Mouse (Mus musculus) embryonic fibroblast, embryonic 13.5 days (primary cell): ENCODE results near the gene Sptlc2.

ENCODE experiments used
- CTCF ChIP-seq: IDR thresholded peaks from 2 replicates; pipeline ENCODE4 v1.5.1; 2011; ENCODE audit warnings: mild to moderate bottlenecking, control low read depth, low read length, moderate library complexity, borderline replicate concordance; ENCODE audit not compliant: insufficient read depth
- POLR2A ChIP-seq: IDR thresholded peaks from 2 replicates; pipeline ENCODE4 v1.6.1; 2011; ENCODE audit warnings: low read depth, mild to moderate bottlenecking, control low read depth, low read length, moderate library complexity

DNA sequence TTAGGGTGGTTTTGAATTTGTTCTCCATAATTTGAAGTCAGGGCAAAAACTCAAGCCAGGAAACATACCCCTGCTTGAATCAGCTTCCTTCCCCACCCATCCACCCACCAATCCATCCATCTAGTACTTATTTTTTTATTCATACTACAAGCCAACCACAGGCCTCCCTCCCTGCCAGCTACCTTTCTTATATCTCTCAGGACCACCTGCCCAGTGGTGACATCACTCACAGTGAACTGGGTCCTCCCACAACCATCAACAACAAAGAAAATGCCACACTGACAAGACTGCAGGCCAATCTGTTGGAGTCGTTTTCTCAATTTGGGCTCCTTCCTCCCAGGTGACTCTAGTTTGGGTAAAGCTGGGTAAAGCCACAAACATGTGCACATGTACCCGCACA, 8.7 kb downstream of the Sptlc2 start:
- TF ChIP-seq CTCF (no peak), POLR2A (no peak)
